7 mouse cellular contexts compared by ENCODE assay signal in genomic region chr2:63701861-63702260, GRCm38 (mm10).
DNase-seq lines count a peak whose midpoint lies in the region; ATAC-seq lines count a peak whose summit lies in the region.

No protein-coding gene starts in this region.

- H3K36me3 ChIP-seq in heart, embryonic 16.5 days (ENCODE audit: control insufficient read depth, insufficient read depth) = no peaks in the 10 kb centered on the region
- H3K36me3 ChIP-seq in liver, embryonic 11.5 days (ENCODE audit: control insufficient read depth, insufficient read depth, low read length) = no peaks in the 10 kb centered on the region

- peak overlapping the region; percentile 67 for H3K4me2 ChIP-seq in heart, embryonic 16.5 days (ENCODE audit: low read depth, low read length)
- peak overlapping the region; percentile 60 for H3K4me2 ChIP-seq in liver, embryonic 11.5 days

- no peak overlapping the region for H3K9ac ChIP-seq in heart, embryonic 16.5 days (ENCODE audit: low read length)
- H3K9ac ChIP-seq in liver, embryonic 11.5 days (ENCODE audit: low read depth, low read length) = no peak overlapping the region

- ATAC-seq in heart, embryonic 16.5 days (replicated peaks; ENCODE audit: extremely low read depth, insufficient read depth, low FRiP score) = no peak
- no peak for ATAC-seq in liver, embryonic 11.5 days (replicated peaks; ENCODE audit: low FRiP score)
- no peak for ATAC-seq in inflammation-experienced regulatory T-cells, adult 6 months

- H3K4me3 ChIP-seq in heart, embryonic 16.5 days (ENCODE audit: low read length) = peak overlapping the region; percentile 48
- H3K4me3 ChIP-seq in liver, embryonic 11.5 days (ENCODE audit: low read depth, low read length) = no peak overlapping the region

- H3K27ac ChIP-seq in heart, embryonic 16.5 days (ENCODE audit: low read length) = peak overlapping the region; percentile 49; the same call in 1 of the 2 replicates
- no peak overlapping the region for H3K27ac ChIP-seq in liver, embryonic 11.5 days (ENCODE audit: low read depth, low read length)

- 37% methylated on average over 13 of the region's 13 CpGs for WGBS in heart, embryonic 16.5 days
- 34% methylated on average over 13 of the region's 13 CpGs for WGBS in liver, embryonic 11.5 days

- DNase-seq in right cerebral cortex, postnatal 25 days = peak; percentile 3
- no peak for DNase-seq in right cerebral cortex, postnatal 36 days (ENCODE audit: low spot score in 2 of 2)
- DNase-seq in liver, embryonic 11.5 days (ENCODE audit: low spot score) = no peak
- no peak for DNase-seq in ovary, postnatal 36 days (ENCODE audit: low spot score)
- no peak for DNase-seq in B cell, adult 2 months

- no peaks in the 10 kb centered on the region for H3K27me3 ChIP-seq in heart, embryonic 16.5 days (ENCODE audit: control insufficient read depth, insufficient read depth, low read length)
- no peaks in the 10 kb centered on the region for H3K27me3 ChIP-seq in liver, embryonic 11.5 days (replicated peaks; ENCODE audit: control insufficient read depth, insufficient read depth, low read length)

- 0 out of 2 replicates have a peak, but pooled peaks cover 4% of the 10 kb centered on the region for H3K4me1 ChIP-seq in heart, embryonic 16.5 days (ENCODE audit: control insufficient read depth, insufficient read depth, low read length)
- H3K4me1 ChIP-seq in liver, embryonic 11.5 days (replicated peaks; ENCODE audit: control insufficient read depth, insufficient read depth, low read length) = no peaks in the 10 kb centered on the region

- H3K9me3 ChIP-seq in heart, embryonic 16.5 days (replicated peaks; ENCODE audit: control insufficient read depth, low read length) = no peaks in the 10 kb centered on the region
- H3K9me3 ChIP-seq in liver, embryonic 11.5 days (ENCODE audit: control insufficient read depth, low read length) = no peaks in the 10 kb centered on the region
